Mouse (Mus musculus) liver, embryonic 14.5 days (tissue): Measurements from ENCODE around the gene Olfr263. TPM values are rescaled to one million over a fixed set of nuclear protein-coding genes. Genes with fewer than 3 reads are reported as not detected.
A peak's percentile ranks its signal among the peaks of the same experiment; 100 is the strongest.

Experiments used
- ATAC-seq: fragments of 200-750 bp; cut with Nextera tagmentation; 2 replicates; pipeline ENCODE4 v1.8.0; 2017; ENCODE audit warnings: moderate number of reproducible peaks, mild to moderate bottlenecking, moderate library complexity; ENCODE audit not compliant: insufficient read depth
- DNase-seq, 3 experiments: peaks; one replicate each; pipeline ENCODE4 v3.0.0-alpha.2; 2012 to 2013; ENCODE audit warnings: low read depth in 3 of 3, low spot score in 3 of 3
- H3K27ac ChIP-seq: fragments of 300-500 bp; sonication (generic); 2 replicates; pipeline ENCODE4 v1.5.1; 2014; ENCODE audit warnings: moderate library complexity, mild to moderate bottlenecking, control low read depth, inconsistent platforms
- H3K27me3 ChIP-seq: fragments of 300-500 bp; sonication (generic); 2 replicates; pipeline ENCODE4 v1.6.1; 2014; ENCODE audit warnings: mild to moderate bottlenecking, low read length, moderate library complexity; ENCODE audit not compliant: control insufficient read depth, insufficient read depth
- H3K36me3 ChIP-seq: fragments of 300-500 bp; sonication (generic); replicated peaks from 2 replicates; pipeline ENCODE4 v1.6.1; 2014; ENCODE audit warnings: low read depth; ENCODE audit not compliant: control insufficient read depth, insufficient read depth
- H3K4me1 ChIP-seq, 2 experiments: fragments of 200-500 bp in 1 of 2; fragments of 300-500 bp in 1 of 2; sonication (generic) in 1 of 2; replicated peaks; 2 replicates each; pipeline ENCODE4 v1.6.1; 2012 to 2014; ENCODE audit warnings: antibody characterized with exemption in 1 of 2, inconsistent platforms in 1 of 2, low read length in 1 of 2; ENCODE audit not compliant: control insufficient read depth in 2 of 2, insufficient read depth in 2 of 2
- H3K4me2 ChIP-seq: fragments of 300-500 bp; sonication (generic); 2 replicates; pipeline ENCODE4 v1.6.1; 2014; ENCODE audit warnings: low read depth, mild to moderate bottlenecking, control low read depth, moderate library complexity
- H3K4me3 ChIP-seq, 2 experiments: fragments of 200-500 bp in 1 of 2; fragments of 300-500 bp in 1 of 2; sonication (generic) in 1 of 2; 2 replicates each; pipeline ENCODE4 v1.5.1; 2012 to 2014; ENCODE audit warnings: low read depth in 2 of 2, low read length in 2 of 2, mild to moderate bottlenecking in 2 of 2, control low read depth in 1 of 2, inconsistent platforms in 1 of 2, moderate library complexity in 1 of 2; ENCODE audit not compliant: insufficient read depth in 1 of 2
- H3K9ac ChIP-seq: fragments of 300-500 bp; sonication (generic); replicated peaks from 2 replicates; pipeline ENCODE4 v1.6.1; 2014; ENCODE audit warnings: mild to moderate bottlenecking, control low read depth, moderate library complexity
- H3K9me3 ChIP-seq: fragments of 300-500 bp; sonication (generic); 2 replicates; pipeline ENCODE4 v1.6.1; 2016; ENCODE audit warnings: low read length, mixed read lengths; ENCODE audit not compliant: control insufficient read depth
- CTCF ChIP-seq: IDR thresholded peaks from 2 replicates; pipeline ENCODE4 v1.5.1; 2016; ENCODE audit warnings: antibody characterized with exemption, low read depth, control low read depth
- EP300 ChIP-seq: IDR thresholded peaks from 2 replicates; pipeline ENCODE4 v1.6.1; 2016; ENCODE audit warnings: antibody characterized with exemption, low read depth
- WGBS: fragments of 180-500 bp; shearing (Covaris S2); extraction: QIAGEN DNeasy Blood & Tissue Kit; methylation state at CpG from one replicate; pipeline ENCODE4 v1.1.7; 2014; ENCODE audit not compliant: insufficient replicate concordance; 5-methylcytosine and 5-hydroxymethylcytosine counted together
- polyA plus RNA-seq, 2 experiments: library from polyadenylated mRNA; depleted of rRNA in 1 of 2; stranded (reverse) in 1 of 2; unstranded in 1 of 2; fragments of >200 nt; fragmentation: Nextera tagmentation in 1 of 2; extraction: Ambion mirVana in 1 of 2; gene quantifications; 2 replicates each; pipeline versions ENCODE4 v1.2.1 to v1.2.3; 2012 to 2014

The Olfr263 gene
- polyA plus RNA-seq, 2 experiments: not detected

- Histone ChIP-seq H3K4me1 (no peaks in the 10 kb centered on the region), H3K36me3 (no peaks in the 10 kb centered on the region), H3K4me2 (no peak overlapping the region), H3K27me3 (no peaks in the 10 kb centered on the region), H3K4me3 (no peak overlapping the region), H3K9me3 (no peaks in the 10 kb centered on the region), H3K9ac (no peak overlapping the region), H3K27ac (no peak overlapping the region)
- ATAC-seq (no peak), DNase-seq (no peak)
- 29% methylated on average over 8 of the region's 8 CpGs for WGBS
- no peak for TF ChIP-seq EP300
- peak; percentile 38 for TF ChIP-seq CTCF
Measured at GRCm38 (mm10) chr13:21142421-21142820, 13.0 kb downstream of the Olfr263 start.

DNA sequence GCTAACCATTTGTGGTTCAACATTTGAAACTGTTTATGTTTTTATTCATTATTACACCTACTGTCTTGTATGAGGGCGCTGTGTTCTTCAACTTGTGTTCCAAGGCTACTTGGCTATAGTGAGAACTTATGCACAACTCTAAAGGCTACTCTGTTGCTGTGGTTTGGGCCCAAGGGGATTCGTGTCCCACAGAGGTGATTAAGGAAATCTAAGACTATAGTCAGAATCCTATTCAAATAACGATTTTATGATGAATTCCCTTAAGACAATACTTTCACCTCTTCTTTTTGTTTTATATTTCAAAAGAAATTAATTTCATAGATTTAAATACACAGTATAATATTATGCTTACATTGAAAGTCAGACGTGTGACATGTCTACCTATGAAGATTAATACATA is 16.3 kb downstream of the Olfr263 start, which contains the start of gene Olfr1368:
Olfr1368 (minus strand) TSS at position 101 of the 400 bp plus-strand sequence.
- WGBS: 45% methylated on average over 4 of the region's 4 CpGs
- no peaks in the 10 kb centered on the region for H3K36me3 ChIP-seq
- H3K9ac ChIP-seq: no peak within 1 kb of the TSS
- no peak within 1 kb of the TSS for H3K4me2 ChIP-seq
- ATAC-seq (no peak), DNase-seq (no peak)
- no peaks in the 10 kb centered on the region for H3K9me3 ChIP-seq
- H3K4me3 ChIP-seq: no peak within 1 kb of the TSS
- no peak within 1 kb of the TSS for H3K27ac ChIP-seq
- no peaks in the 10 kb centered on the region for H3K27me3 ChIP-seq
- H3K4me1 ChIP-seq: no peaks in the 10 kb centered on the region
- no peak for TF ChIP-seq CTCF
- TF ChIP-seq EP300: no peak

DNA sequence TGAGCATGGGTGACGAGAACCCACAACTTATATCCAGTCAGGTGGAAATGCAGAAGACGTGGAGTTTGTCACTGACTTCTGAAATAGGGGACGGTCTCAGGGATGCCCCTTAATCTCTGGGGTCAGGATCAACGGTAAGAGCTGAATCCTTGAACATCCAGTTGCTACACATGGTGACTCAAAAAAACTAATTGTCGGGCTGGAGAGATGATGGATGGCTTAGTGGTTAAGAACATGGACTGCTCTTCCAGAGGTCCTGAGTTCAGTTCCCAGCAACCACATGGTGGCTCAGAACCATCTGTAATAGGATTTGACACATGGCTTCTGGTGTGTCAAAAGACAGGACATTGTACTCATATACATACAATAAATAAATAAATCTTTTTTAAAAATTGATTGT is 26.4 kb downstream of the Olfr263 start:
- DNase-seq: no peak
- peaks cover 2 to 9% of the 10 kb centered on the region in 2 experiments; a peak in 3 of 4 replicates for H3K4me1 ChIP-seq
- ATAC-seq: no peak
- no peaks in the 10 kb centered on the region for H3K9me3 ChIP-seq
- WGBS: 55% methylated on average over 5 of the region's 5 CpGs
- no peak overlapping the region for H3K4me2 ChIP-seq
- no peak overlapping the region for H3K4me3 ChIP-seq
- no peak for TF ChIP-seq CTCF
- no peak for TF ChIP-seq EP300
- no peak overlapping the region for H3K9ac ChIP-seq
- no peak overlapping the region for H3K27ac ChIP-seq
- peaks cover 17% of the 10 kb centered on the region for H3K27me3 ChIP-seq
- H3K36me3 ChIP-seq: no peaks in the 10 kb centered on the region

DNA sequence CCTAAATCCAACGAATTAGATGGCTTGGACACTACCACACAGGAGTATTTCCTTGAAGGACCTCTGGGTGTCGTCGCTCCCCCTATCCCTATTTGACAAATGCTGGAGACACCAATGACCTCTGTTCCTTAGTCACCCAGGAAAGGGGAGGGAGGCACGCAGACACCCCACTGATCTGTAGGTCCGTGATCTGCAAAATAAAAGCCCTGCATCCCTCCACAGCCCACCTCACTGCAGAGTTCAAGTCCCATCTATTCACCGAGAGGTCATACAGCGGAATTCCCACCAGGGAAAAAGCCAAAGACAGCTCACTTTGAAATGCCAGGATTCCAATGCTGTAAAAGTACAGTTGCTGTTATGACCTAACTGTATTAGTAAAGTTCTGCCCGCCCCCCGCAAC is 28.6 kb downstream of the Olfr263 start:
- ATAC-seq: no peak

GRCm38 (mm10) chr13:21158785-21159474 is 29.5 kb downstream of the Olfr263 start:
- Histone ChIP-seq H3K36me3 (no peaks in the 10 kb centered on the region), H3K4me3 (peak overlapping the region; percentile 74 to 78), H3K9me3 (no peaks in the 10 kb centered on the region), H3K4me2 (peak overlapping the region; percentile 94), H3K9ac (no peak overlapping the region), H3K27ac (no peak overlapping the region), H3K27me3 (peaks cover 17% of the 10 kb centered on the region), H3K4me1 (peaks cover 5 to 14% of the 10 kb centered on the region in 2 experiments)
- TF ChIP-seq CTCF (peak; percentile 88), EP300 (no peak)
- WGBS: 1% methylated on average over 19 of the region's 19 CpGs
- ATAC-seq (no peak), DNase-seq (peak in 1 of 3 experiments; percentile 66)

More for the DNA sequence above, 28.6 kb downstream of the Olfr263 start:
- Histone ChIP-seq H3K4me1 (peaks cover 5 to 14% of the 10 kb centered on the region in 2 experiments), H3K36me3 (no peaks in the 10 kb centered on the region), H3K4me2 (peak overlapping the region; percentile 94), H3K27me3 (peaks cover 17% of the 10 kb centered on the region), H3K27ac (no peak overlapping the region), H3K9me3 (no peaks in the 10 kb centered on the region), H3K4me3 (no peak overlapping the region), H3K9ac (no peak overlapping the region)
- no peak for DNase-seq
- no peak for TF ChIP-seq CTCF
- no peak for TF ChIP-seq EP300
- WGBS: 9% methylated on average over 9 of the region's 9 CpGs
